Mouse (Mus musculus) T-helper 2 cell (primary cell): ENCODE measurements around the gene Klk1b3.
"Not testable (repeated sequence)": the region's sequence is repeated elsewhere in the genome, so short reads cannot be mapped to it uniquely, and the experiment has no call there.

Experiments
- in situ Hi-C: fragments of 300-600 bp; cut with MboI, MseI; formaldehyde crosslinking; loops from one replicate; pipeline ENCODE4 v1.15.1; 2025; ENCODE audit warnings: high pct_unique_total_duplicates

Gene Klk1b3

DNA sequence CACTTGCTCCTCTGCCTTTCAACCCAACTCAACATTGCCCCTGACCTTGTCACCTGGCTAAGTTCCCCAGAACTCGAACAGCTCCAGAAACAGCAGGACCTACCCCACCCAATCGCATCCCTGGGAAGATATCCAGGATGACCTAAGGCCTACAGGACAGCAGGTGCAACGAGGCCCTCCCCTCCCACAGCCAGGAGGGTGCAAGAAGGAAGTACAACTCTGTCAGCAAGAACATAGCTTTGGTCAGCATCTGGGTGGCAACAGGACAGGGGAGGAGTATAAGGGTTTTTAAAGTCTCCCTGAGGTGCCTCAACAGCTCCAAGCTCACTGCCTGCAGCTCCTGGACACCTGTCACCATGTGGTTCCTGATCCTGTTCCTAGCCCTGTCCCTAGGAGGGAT, at the start of gene Klk1b3:
Klk1b3 (plus strand) TSS at position 301 of the 400 bp plus-strand sequence.
- in situ Hi-C loops = loop anchor here (10.0 kb wide), 1 partner anchor 143 kb away; the partner anchor contains the start of gene Klk1b27

DNA sequence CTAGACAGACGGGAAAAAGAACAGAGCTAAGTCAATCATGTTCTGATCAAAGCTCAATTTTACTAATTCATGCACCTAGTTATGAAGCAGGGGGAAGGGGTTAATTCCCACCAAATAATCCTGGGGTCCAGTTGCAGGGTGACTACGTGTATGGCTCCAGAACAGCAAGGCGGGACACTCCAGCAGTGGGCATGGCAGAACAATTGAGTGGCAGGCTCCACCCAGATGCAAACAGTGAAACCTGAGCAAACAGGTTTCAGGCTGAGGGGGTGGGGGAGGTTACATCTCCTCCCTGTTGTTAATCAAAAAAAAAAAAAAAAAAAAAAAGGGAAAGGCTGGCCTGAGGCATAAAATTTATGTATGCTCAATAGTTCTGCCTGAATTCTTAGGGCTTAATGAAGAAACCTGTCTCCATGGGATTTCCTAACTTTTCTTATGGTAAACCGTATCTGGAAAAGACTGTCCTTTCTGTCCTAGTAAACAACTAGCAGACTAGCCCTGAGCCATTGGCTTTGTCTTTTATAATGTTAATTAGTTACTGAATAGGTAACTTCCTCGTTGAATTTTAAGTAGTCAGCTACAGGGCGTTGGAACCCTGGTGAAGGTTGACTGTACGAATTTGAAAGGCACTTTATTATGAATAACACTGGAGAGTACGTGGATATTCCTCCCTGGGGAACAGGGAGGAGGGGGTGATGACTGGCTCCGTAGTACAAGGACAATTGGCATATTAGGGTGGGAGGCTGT, 18.5 kb upstream of the Klk1b3 start:
- in situ Hi-C loops = loop anchor here (10.0 kb wide), 1 partner anchor 355 kb away; the partner anchor contains the start of gene Klk6

DNA sequence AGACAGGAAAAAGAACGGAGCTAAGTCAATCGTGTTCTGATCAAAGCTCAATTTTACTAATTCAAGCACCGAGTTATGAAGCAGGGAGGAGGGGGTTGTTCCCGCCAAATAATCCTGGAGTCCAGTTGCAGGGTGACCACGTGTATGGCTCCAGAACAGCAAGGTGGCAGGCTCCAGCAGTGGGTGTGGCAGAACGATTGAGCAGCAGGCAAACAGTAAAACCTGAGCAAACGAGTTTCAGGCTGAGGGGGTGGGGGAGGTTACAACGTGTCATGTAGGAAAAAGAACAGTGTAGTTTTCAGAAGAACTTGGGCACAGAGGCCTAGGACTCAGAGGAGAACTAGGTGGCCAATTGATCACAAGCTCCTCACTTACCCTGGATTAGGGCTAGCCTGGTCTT, 11.5 kb upstream of the Klk1b3 start:
- in situ Hi-C loops = loop anchor here (10.0 kb wide), 1 partner anchor 362 kb away; the partner anchor contains the start of gene Klk6

DNA sequence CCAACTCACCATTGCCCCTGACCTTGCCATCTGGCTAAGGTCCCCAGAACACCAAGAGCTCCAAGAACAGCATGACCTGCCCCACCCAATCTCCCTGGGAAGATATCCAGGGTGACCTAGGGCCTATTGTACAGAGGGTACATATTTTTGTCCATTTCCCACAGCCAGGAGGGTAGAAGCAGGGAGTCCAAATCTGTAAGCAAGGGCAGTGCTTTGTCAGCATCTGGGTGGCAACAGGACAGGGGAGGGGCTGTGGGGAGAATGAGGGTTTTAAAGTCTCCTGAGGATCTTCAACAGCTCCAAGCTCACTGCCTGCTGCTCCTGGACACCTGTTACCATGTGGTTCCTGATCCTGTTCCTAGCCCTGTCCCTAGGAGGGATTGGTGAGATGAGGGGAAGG, 10.1 kb upstream of the Klk1b3 start, which contains the start of gene Klk1b24:
Klk1b24 (plus strand) TSS at position 301 of the 400 bp plus-strand sequence.
- in situ Hi-C loops = loop anchor here (10.0 kb wide), 1 partner anchor 363 kb away; the partner anchor contains the start of gene Klk6

DNA sequence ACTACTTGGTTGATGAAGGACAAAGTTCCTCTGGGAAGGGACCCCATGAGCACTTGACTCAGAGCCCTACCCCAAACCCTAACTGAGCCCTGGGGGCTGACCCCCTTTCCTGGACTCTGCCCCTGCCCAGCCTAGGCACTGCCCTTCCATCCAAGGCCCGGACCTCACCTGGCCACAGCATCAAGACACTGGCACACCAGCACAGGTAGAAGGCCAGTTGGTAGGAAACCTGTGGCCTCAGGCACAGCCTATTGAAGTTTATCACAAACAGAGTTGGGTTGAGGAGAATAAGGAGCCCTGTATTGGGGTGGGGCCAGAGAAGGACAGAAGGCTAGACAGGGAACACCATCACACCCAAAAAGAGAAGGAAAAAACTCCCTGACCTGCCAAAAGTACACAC, 4.5 kb upstream of the Klk1b3 start:
- in situ Hi-C loops = loop anchor here (10.0 kb wide), 1 partner anchor 139 kb away; the partner anchor contains the start of gene Klk1b27

DNA sequence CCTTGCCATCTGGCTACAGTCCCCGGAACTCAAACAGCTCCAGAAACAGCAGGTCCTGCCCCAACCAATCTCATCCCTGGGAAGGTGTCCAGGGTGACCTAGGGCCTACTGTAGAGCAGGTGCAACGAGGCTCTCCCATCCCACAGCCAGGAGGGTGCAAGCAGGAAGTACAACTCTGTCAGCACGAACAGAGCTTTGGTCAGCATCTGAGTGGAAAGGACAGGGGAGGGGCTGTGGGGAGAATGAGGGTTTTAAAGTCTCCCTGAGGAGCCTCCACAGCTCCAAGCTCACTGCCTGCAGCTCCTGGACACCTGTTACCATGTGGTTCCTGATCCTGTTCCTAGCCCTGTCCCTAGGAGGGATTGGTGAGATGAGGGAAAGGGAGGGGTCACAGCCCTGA, 9.1 kb downstream of the Klk1b3 start, which contains the start of gene Klk1b4:
Klk1b4 (plus strand) TSS at position 301 of the 400 bp plus-strand sequence.
- in situ Hi-C loops = not testable (repeated sequence)

DNA sequence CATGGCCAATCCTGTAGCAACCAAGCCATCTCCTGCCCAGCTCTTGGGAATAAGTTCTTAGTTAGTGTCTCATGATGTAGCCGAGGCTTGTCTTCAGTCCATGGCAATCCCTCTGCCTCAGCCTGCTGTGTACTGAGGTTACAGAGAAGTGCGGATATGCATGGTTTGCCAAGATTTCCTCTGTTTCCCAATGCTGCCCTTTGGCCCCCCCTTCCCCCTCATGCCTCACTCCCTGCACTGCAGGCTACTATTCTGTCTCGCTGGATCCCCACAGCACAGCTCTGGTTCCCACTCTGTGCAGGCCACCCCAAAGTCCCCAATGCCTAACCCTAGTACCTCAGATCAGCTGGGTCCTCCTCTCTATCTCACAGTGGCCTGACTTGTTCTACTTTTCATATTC, 10.3 kb downstream of the Klk1b3 start:
- in situ Hi-C loops = no loop called here

DNA sequence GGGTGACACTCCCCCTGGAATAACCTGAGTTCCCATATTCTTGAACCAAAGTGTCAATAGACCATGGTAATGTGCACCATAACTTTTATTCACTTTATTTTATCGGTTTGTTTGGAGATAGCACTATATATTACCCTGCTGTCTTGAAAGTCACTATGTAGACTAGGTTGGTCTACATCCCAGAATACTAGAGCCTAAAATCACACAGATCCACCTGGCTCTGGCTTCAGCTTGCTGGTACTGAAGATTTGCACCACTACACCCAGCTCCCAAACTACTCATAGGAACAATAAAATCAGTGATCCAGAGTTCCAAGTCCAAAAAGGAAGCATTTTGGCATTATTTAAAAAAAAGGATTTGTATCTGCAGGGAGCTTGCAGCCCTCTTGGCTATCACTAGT, 17.7 kb downstream of the Klk1b3 start, which contains the start of gene Klk1b5:
Klk1b5 (plus strand) TSS at position 301 of the 400 bp plus-strand sequence.
- in situ Hi-C loops = no loop called here

DNA sequence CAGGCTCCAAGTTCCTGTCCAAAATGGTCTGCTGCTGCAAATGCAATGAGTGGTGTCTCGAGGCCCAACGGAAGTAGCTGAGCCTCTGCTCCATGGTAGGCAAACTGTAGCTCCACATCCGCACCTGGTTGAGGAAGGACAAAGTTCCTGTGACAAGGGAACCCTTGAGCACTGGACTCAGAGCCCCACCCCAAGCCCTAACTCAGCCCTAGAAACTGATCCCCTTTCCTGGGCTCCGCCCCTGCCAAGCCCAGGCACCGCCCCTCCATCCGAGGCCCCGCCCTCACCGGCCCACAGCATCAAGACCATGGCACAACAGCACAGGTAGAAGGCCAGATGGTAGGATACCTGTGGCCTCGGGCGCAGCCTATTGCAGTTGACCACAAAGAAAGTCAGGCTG, 23.6 kb downstream of the Klk1b3 start:
- in situ Hi-C loops = not testable (repeated sequence)

DNA sequence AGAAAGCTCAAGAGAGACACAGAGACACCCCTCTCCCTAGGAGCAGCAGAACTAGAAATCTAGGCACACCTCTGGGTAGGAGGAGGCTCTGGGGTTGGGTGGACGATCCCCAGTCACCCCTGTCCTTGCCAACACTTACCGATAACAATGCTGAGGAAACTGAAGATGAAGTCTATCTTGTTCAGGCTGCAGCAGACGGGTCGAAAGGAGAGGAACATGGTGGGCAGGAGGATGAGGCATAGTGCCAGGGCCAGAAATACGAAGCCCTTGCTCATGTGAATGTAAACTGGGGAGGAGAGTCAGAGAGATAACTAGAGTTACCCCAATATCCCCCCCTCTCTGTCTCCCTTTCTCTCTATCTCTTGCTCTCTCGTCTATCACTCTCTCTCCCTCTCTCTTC, 24.3 kb downstream of the Klk1b3 start:
- in situ Hi-C loops = not testable (repeated sequence)

DNA sequence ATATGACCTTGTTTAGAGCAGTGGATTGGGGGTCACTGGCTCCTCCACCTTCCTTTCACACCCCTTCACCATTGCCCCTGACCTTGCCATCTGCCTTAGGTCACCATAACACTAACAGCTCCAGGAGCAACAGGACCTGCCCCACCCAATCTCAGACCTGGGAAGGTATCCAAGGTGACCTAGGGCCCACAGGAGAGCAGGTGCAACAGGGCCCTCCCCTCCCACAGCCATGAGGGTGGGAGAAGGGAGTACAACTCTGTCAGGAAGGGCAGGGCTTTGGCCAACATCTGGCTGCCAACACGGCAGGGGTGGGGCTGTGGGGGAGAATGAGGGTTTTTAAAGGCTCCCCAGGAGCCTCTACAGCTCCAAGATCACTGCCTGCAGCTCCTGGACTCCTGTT, 27.1 kb downstream of the Klk1b3 start, which contains the start of gene Klk1:
Klk1 (plus strand) TSS at position 285 of the 400 bp plus-strand sequence.
- in situ Hi-C loops = no loop called here

DNA sequence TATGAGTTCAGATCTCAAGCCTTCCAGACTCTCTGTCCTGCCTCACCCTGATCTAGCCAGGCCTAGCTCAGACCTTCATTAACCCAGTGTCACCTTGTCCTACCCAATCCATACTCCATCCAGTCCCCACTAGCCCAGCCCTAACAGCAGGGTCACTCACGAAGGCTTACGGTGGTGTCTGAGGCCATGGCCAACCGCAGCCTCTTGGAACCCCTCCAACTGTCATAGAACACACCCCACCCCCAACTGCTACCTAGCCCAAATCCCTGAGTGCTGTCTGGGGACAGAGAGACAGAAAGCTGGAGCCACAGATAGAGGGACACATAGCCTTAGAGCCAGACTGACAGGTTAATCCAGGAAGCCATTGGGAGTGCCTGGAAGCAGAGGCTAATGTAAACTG, 37.9 kb downstream of the Klk1b3 start, which contains the start of gene Gm36864:
Gm36864 (plus strand) TSS at position 269 of the 400 bp plus-strand sequence.
- in situ Hi-C loops = no loop called here

DNA sequence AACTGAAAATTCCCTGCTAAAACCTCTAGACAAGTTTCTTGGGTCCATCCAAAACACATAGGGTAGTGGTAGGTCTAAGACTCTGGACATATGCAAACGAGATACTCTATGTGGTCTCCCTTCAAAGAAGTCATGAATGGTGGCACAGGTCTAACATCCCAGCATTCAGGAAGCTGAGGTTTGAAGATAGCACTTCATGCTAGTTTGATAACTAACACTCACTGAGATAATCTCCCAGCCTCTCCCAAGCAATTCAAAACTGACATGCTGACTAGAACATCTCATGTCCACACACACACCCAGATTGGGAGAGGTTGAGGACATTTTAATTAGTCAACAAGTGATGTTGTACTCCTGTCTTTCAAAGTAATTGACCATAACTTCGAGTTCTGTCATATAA, 41.9 kb downstream of the Klk1b3 start:
- in situ Hi-C loops = no loop called here

DNA sequence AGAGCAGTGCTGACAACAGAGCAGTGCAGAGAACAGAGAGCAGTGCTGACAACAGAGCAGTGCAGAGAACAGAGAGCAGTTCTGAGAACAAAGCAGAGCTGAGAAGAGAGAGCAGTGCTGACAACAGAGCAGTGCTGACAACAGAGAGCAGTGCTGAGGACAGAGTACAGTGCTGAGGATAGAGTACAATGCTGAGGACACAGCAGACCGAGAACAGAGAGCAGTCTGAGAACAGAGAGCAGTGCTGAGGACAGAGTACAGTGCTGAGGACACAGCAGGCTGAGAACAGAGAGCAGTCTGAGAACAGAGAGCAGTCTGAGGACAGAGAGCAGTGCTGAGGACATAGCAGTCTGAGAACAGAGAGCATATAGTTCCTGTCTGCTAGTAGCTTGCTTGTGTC, 42.7 kb downstream of the Klk1b3 start:
- in situ Hi-C loops = no loop called here

DNA sequence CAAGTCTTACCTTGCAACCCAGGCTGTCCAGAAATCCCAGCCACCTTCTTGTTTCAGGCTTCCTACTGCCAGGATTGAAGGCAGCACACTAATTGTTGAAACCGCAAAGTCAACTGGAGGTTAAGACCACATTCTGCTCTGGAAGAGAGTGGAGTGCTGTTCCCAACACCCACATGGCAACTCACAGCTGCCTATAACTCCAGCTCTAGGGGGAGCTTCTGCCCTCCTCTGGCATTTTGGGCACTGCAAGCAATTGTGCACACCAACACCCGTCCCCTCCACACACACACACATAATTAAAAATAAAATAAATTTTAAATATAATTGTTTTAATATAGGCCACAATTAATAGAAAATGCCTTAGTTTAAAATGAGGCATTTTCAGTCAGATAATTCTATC, 43.2 kb downstream of the Klk1b3 start:
- in situ Hi-C loops = no loop called here

DNA sequence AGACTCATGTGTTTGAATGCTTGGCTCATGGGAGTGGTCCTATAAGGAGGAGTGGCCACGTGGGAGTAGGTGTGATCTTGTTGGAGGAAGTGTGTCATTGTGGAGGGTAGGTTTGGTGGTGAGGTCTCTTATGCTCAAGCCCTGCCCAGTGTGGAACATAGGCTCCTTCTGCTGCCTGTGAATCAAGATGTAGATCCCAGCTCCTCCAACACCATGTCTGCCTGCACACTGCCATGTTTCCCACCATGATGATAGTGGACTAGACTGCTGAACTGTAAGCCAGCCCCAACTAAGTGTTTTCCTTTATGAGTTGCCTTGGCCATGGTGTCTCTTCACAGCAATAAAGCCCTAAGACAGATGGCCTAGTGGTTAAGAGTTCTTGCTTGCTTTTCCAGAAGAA, 46.1 kb downstream of the Klk1b3 start:
- in situ Hi-C loops = no loop called here

DNA sequence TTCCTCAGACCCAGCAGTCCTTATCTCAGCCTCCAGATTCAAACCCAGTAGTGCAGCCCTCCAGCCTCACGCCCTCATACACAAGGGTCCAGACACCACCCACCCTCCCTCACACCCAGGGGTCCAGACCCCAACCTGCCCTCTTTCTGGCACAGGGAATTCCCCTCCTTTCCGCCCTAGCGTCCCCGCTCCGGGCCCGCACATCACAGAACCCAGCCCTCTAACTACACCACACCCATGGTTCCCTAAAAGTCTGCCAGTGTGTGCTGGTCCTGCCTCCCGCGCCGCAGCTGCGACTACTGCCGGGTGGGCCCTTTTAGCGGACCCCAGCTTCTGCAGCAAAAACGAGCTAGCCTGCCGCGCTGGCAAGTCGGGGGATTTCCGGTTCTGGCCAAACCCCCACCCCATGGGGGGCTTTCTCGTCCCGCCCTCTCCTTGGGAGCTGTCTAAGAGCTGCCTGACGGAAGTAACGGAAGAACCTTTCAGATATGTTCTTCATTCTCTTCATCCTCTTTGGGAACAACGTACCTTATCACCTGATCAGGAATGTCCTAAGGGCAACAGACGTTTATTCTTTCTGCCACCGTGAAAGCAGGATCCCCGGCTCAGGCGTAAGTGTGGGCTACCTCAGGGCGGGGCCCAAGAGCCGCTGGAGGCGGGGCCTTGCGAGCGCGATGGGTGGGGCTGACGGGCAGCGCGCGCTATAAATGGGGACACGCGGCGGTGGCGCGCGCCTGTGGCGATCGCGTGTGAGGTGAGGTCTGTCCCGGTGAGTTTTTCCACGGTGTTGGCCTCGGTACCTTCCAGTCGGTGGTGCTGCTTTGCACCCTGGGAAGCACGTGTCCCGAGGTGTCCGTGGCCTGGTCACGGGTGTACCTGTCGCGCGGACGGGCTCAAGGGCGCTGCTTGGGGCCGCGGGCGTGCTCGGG, 48.3 kb downstream of the Klk1b3 start, which contains the start of the genes 1700028J19Rik and 2410002F23Rik:
1700028J19Rik (minus strand) TSS at position 641 of the 929 bp plus-strand sequence.
2410002F23Rik (plus strand) TSS at position 668 of the 929 bp plus-strand sequence.
- in situ Hi-C loops = no loop called here

DNA sequence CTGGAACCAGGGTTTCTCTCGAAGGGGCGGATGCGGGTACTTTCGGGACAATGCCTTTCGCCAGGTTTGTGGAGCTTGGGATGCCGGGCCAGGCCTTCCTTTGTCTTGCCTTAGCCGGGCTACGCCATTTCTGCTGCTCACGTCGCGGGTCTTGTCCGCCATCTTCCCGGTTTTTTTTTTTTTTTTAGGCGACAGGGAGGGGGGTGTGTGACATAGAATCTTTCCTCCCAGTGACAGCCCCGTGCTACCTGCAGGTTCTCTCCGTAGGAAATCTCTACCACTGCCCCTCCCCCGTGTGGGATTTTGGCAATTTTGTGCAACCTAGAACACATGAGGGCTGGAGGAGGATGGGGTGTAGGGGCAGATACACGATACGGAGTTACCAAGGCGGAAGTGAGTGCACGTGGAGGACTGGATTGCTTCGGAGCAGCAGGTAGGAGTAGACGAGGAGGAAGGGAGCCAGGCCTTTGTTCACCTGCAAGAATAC, 49.0 kb downstream of the Klk1b3 start:
- in situ Hi-C loops = no loop called here

DNA sequence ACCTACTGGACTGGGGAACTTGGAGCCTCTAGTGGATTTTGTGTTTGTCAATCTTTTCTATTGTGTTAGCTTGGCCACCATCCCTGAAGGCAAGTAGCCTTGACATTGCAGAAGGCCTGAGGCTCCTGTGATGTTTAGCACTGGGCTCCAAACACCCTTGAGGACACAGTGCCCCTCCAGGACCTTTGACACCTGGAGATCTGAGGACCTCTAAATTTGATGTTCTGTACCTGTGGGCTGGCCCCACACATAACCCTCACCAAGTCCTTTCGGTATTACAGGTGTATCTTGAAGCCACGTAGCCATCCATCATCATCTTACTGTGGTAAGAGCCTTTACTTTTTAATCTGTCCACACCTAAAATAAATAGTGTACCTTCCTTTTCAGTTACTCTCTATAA, 50.0 kb downstream of the Klk1b3 start:
- in situ Hi-C loops = no loop called here

DNA sequence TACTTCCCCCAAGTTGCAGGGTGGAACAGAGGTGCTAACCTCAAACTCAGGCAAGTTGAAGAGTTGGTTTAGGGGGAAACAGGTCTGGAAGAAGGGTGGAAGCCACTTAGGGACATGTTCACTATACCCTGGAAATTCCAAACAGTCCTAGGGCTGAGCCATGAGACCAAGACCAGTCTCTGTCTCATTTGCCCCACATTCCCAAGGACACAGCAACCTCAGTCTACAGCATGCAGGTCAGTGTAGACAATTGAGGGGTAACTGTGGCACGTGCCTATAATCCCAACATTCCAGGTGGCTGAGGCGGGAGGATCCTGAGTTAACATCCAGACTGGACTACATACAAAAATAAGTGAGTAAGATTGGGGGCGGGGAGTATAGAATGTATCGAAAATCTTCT, 51.3 kb downstream of the Klk1b3 start:
- in situ Hi-C loops = no loop called here

DNA sequence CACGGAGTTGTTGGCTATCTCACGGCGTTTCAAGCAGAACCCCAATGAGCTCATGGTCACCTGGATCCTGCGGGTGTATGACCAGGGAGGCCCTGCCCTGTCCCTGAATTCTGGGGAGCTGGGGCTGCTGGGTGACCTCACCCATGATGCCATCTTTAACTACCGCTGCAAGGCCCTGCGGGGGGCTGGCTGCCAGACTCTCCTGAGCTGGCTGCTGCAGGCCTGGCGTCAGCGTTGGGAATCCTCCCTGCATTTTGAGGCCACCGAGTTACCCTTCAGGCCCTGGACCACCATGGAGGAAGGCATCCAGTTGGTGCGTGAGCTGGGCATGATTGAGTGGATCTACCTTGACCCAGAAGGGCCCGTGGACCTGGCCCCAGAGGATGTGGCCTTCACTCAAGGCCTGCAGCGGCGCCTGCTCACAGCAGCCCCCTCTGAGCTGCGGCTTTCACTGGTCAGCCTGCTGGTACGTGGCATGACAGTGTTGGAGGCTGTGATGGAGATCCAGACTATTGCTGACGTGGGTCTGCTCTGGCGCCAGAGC, 52.8 kb downstream of the Klk1b3 start:
- in situ Hi-C loops = not testable (repeated sequence)
